Mouse (Mus musculus) limb, embryonic 14.5 days (tissue): ENCODE measurements around the gene Sbp. TPM values are rescaled to one million over a fixed set of nuclear protein-coding genes. Genes with fewer than 3 reads are reported as not detected.

ENCODE experiments used
- ATAC-seq: fragments of 200-750 bp; cut with Nextera tagmentation; 2 replicates; pipeline ENCODE4 v1.8.0; 2017; ENCODE audit warnings: low read depth, moderate number of reproducible peaks, moderate TSS enrichment; ENCODE audit not compliant: low FRiP score
- DNase-seq: peaks from one replicate; pipeline ENCODE4 v3.0.0-alpha.2; 2015; ENCODE audit warnings: low spot score
- H3K27ac ChIP-seq: fragments of 300-500 bp; sonication (generic); replicated peaks from 2 replicates; pipeline ENCODE4 v1.5.1; 2014; ENCODE audit warnings: low read depth, mild to moderate bottlenecking, low read length, moderate library complexity, mixed read lengths
- H3K27me3 ChIP-seq: fragments of 300-500 bp; sonication (generic); 2 replicates; pipeline ENCODE4 v1.6.1; 2014; ENCODE audit warnings: low read length, mixed read lengths; ENCODE audit not compliant: control insufficient read depth, insufficient read depth
- H3K36me3 ChIP-seq: fragments of 300-500 bp; sonication (generic); 2 replicates; pipeline ENCODE4 v1.6.1; 2014; ENCODE audit warnings: mild to moderate bottlenecking, low read length, moderate library complexity, mixed read lengths; ENCODE audit not compliant: control insufficient read depth, insufficient read depth
- H3K4me1 ChIP-seq: fragments of 300-500 bp; sonication (generic); 2 replicates; pipeline ENCODE4 v1.6.1; 2014; ENCODE audit warnings: antibody characterized with exemption, low read length, mixed read lengths; ENCODE audit not compliant: control insufficient read depth, insufficient read depth
- H3K4me2 ChIP-seq: fragments of 300-500 bp; sonication (generic); replicated peaks from 2 replicates; pipeline ENCODE4 v1.6.1; 2014; ENCODE audit warnings: low read depth, mild to moderate bottlenecking, low read length, moderate library complexity; ENCODE audit not compliant: severe bottlenecking
- H3K4me3 ChIP-seq: fragments of 300-500 bp; sonication (generic); replicated peaks from 2 replicates; pipeline ENCODE4 v1.5.1; 2014; ENCODE audit warnings: low read length
- H3K9ac ChIP-seq: fragments of 300-500 bp; sonication (generic); 2 replicates; pipeline ENCODE4 v1.6.1; 2014; ENCODE audit warnings: mild to moderate bottlenecking, low read depth, low read length, moderate library complexity; ENCODE audit not compliant: severe bottlenecking
- H3K9me3 ChIP-seq: fragments of 300-500 bp; sonication (generic); 2 replicates; pipeline ENCODE4 v1.6.1; 2016; ENCODE audit warnings: low read length; ENCODE audit not compliant: control insufficient read depth
- POLR2A ChIP-seq: fragments of 200-500 bp; IDR thresholded peaks from 2 replicates; pipeline ENCODE4 v1.8.0; 2012; ENCODE audit warnings: inconsistent platforms, mild to moderate bottlenecking, moderate library complexity, borderline replicate concordance; ENCODE audit not compliant: insufficient read depth, insufficient read length; ENCODE audit errors: extremely low read depth
- WGBS: fragments of 180-500 bp; shearing (Covaris S2); extraction: QIAGEN DNeasy Blood & Tissue Kit; methylation state at CpG from one replicate; pipeline ENCODE4 v1.1.7; 2014; 5-methylcytosine and 5-hydroxymethylcytosine counted together
- polyA plus RNA-seq, 2 experiments: library from polyadenylated mRNA; depleted of rRNA in 1 of 2; stranded (reverse) in 1 of 2; unstranded in 1 of 2; fragments of >200 nt; fragmentation: Nextera tagmentation in 1 of 2; extraction: Ambion mirVana in 1 of 2; gene quantifications; 2 replicates each; pipeline versions ENCODE4 v1.2.1 to v1.2.3; 2012 to 2014

Sbp gene
- polyA plus RNA-seq, 2 experiments: not detected

DNA sequence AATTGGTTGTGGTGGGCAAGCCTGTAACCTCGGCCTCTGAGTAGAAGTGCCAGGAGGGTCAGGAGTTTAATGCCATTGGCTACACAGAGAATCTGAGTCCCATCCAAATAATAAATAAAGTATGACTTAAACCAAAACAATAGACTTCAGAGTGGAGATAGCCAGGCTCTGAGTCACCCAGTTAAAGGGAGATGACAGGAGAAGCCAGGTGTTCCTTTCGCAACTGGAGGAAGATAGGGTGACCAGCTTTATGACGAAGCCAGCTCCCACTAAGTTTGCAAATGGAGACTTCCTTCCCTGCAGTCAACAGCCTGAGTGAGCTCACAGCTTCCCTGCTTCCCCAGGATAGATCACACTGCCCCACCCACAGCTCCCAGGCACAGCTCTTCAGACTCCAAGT lies 38.0 kb downstream of the Sbp start:
- DNase-seq: no peak
- no peak overlapping the region for H3K4me3 ChIP-seq
- no peaks in the 10 kb centered on the region for H3K4me1 ChIP-seq
- no peak for ATAC-seq
- no peaks in the 10 kb centered on the region for H3K9me3 ChIP-seq
- no peak overlapping the region for H3K9ac ChIP-seq
- 54% methylated on average over 3 of the region's 3 CpGs for whole genome bisulfite sequencing
- no peak overlapping the region for H3K4me2 ChIP-seq
- H3K27me3 ChIP-seq: no peaks in the 10 kb centered on the region
- no peak for TF ChIP-seq POLR2A
- H3K36me3 ChIP-seq: no peaks in the 10 kb centered on the region
- H3K27ac ChIP-seq: no peak overlapping the region

DNA sequence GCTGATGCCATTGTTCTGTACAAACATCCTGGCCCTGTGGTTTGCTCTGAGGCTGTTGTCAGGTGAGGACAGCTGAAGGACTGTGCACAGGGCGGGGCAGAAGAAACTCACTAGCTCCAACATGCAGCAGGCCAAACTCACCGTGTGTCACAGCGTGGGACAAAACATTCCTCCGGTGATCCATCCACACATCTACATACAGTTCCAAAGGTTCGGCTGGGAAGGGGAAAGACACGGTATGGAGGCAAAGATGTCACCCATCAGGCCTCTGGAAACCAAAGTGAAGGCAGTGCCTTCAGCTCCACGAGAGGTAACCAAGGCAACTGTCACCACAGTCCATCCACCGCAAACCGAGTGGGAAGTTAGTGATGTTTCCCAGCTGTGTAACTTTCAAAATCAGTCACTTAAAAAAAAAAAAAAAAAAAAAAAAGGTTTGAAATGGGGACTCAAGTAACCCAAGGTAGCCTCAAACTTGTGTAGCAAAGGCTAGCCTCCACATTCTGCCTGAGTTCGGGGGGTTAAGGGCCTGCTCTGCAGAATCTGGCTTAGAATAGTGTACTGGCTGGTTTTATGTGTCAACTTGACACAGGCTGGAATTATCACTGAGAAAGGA lies 38.9 kb downstream of the Sbp start, which contains the start of gene Prss30:
Gene Prss30, minus strand, starts transcription at position 270 of the 613 bp plus-strand sequence.
- Histone ChIP-seq H3K27ac (no peak within 1 kb of the TSS), H3K4me3 (no peak within 1 kb of the TSS), H3K27me3 (no peaks in the 10 kb centered on the region), H3K9ac (no peak within 1 kb of the TSS), H3K9me3 (no peaks in the 10 kb centered on the region), H3K4me2 (no peak within 1 kb of the TSS), H3K4me1 (no peaks in the 10 kb centered on the region), H3K36me3 (no peaks in the 10 kb centered on the region)
- ATAC-seq (no peak), DNase-seq (no peak)
- no peak for TF ChIP-seq POLR2A
- WGBS: 72% methylated on average over 10 of the region's 10 CpGs

DNA sequence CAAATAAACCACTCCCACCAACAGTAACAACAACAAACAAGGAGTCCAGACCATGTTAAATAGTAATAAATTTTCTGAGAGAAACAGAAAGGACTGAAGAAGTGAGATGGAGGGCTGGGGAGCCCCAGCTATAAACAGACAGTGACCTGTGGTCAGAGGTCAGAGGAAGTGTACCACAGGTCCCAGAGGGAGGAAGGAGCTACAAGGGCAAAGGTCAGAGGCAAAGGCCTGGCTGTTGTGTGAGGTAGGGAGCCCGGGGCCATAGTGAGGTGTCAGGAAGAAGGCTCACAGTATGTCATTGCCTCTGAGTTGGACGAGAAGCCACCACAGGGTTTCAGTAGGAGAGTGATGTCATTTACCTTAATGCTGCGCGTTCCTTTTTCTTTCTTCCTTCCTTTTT lies 41.4 kb downstream of the Sbp start:
- DNase-seq: no peak
- Histone ChIP-seq H3K4me1 (no peaks in the 10 kb centered on the region), H3K4me2 (no peak overlapping the region), H3K9me3 (no peaks in the 10 kb centered on the region), H3K9ac (no peak overlapping the region), H3K27ac (no peak overlapping the region), H3K4me3 (no peak overlapping the region), H3K36me3 (no peaks in the 10 kb centered on the region), H3K27me3 (no peaks in the 10 kb centered on the region)
- WGBS: 49% methylated on average over 4 of the region's 4 CpGs
- ATAC-seq: no peak
- no peak for TF ChIP-seq POLR2A

DNA sequence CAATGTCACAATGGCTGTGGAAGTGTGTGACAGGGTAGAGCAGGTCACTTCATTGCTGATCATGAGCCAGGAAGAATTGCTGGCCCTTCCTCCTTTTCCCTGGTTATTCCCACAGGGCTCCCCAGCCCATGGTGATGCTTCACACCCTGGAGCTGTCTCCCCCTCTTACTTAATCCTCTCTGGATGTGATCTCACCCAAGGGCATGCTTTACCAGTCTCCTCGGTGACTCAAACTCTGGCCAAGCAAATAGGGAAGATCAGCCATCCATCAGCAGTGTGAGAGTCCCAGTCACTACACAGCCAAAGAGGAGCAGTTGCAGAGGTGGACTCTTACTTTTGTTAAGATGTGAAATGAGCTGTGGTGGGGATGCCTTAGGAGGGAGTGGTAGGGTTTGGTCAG lies 43.5 kb downstream of the Sbp start:
- Histone ChIP-seq H3K4me2 (no peak overlapping the region), H3K4me3 (no peak overlapping the region), H3K9me3 (no peaks in the 10 kb centered on the region), H3K27me3 (no peaks in the 10 kb centered on the region), H3K36me3 (no peaks in the 10 kb centered on the region), H3K4me1 (no peaks in the 10 kb centered on the region), H3K27ac (no peak overlapping the region), H3K9ac (no peak overlapping the region)
- no peak for TF ChIP-seq POLR2A
- DNase-seq: no peak
- 91% methylated on average over 1 of the region's 1 CpGs for WGBS
- no peak for ATAC-seq

DNA sequence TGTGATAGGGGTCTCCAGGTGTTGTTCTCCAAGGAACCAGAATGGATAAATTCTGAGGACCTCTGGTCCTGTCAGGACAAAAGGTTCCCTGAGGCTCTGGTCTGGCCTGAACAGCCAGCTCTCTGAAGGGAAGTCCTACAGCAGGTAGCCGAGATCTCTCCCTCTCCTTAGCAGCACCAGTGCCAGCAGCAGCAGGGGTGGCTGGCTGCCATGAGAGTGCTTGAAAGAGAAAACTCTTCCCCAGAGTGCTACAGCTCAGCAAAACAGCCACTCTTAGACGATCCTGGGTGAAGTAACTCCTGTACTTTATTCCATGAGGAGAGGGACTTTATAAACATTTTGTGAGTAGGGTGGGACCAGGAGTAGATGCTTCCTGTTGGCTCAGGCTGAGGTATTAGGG lies 48.3 kb downstream of the Sbp start:
- H3K4me3 ChIP-seq: no peak overlapping the region
- peaks cover 4% of the 10 kb centered on the region; the same call in 1 of the 2 replicates for H3K4me1 ChIP-seq
- TF ChIP-seq POLR2A: no peak
- H3K27me3 ChIP-seq: no peaks in the 10 kb centered on the region
- WGBS: 24% methylated on average over 2 of the region's 2 CpGs
- DNase-seq: no peak
- H3K4me2 ChIP-seq: no peak overlapping the region
- no peak overlapping the region for H3K9ac ChIP-seq
- no peak overlapping the region for H3K27ac ChIP-seq
- H3K9me3 ChIP-seq: no peaks in the 10 kb centered on the region
- no peaks in the 10 kb centered on the region for H3K36me3 ChIP-seq
- no peak for ATAC-seq
